Comparison of ENCODE assay signal across 21 mouse cellular contexts in the genomic region with DNA sequence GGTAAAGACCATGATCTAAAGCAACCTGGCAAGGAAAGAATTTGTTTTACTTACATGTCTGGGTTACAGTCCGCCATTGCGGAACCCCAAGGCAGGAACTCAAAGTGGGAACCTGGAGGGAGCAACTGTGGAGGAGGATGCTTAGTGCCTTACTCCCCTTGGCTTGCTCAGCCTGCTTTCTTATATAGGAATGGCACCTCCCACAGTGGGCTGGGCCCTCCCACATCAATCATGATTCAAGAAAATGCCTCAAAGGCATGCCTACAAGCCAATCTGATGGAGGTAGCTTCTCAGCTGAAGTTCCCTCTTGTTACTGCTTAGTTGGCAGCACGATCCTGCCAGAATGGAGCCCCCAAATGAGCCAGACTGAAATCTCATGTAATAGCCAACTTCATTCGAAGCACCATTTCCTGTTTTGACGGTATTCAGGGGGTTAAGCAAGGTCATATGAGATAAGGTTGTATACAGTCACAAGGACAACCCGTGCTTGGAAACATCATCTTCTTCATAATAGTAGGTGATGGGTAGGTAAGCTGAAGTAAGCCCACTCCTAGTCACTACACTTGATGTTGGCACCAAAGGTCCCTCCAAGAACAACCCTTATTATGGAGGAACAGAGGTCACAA.
"Had no signal": no experiment of that assay in that cellular context is flagged by ENCODE, and none has a peak within 500 bp of the region (broad histone marks: within the 10 kb centered on the region; RNA-seq: fewer than 3 reads in every experiment).

No protein-coding gene starts in this region.

- H3K27me3 ChIP-seq: kidney, embryonic 15.5 days; limb, embryonic 12.5 days; limb, embryonic 15.5 days had no signal

- H3K9me3 ChIP-seq: kidney, embryonic 15.5 days; limb, embryonic 12.5 days; limb, embryonic 15.5 days had no signal

- H3K4me3 ChIP-seq: kidney, embryonic 15.5 days; left cerebral cortex, adult 2 months; limb, embryonic 12.5 days; limb, embryonic 15.5 days had no signal

- DNase-seq: kidney, adult 8-10 months; kidney, postnatal 10 days; kidney, postnatal 36 days; layer of hippocampus, postnatal 36 days; left cerebral cortex, postnatal 4 days; liver, postnatal 0 days; lung, embryonic 14.5 days; midbrain, embryonic 14.5 days; right cerebral cortex, postnatal 14 days; right cerebral cortex, postnatal 4 days; thymus, adult 2 months; thymus, postnatal 14 days had no signal

- H3K9ac ChIP-seq: kidney, embryonic 15.5 days; limb, embryonic 12.5 days; limb, embryonic 15.5 days; liver, embryonic 14.5 days; liver, postnatal 0 days; lung, embryonic 14.5 days had no signal

- H3K4me1 ChIP-seq: kidney, embryonic 15.5 days; limb, embryonic 12.5 days; limb, embryonic 15.5 days had no signal

- H3K27ac ChIP-seq: kidney, embryonic 15.5 days; left cerebral cortex, adult 2 months; limb, embryonic 12.5 days; limb, embryonic 15.5 days; liver, embryonic 14.5 days; macrophage; stomach, postnatal 0 days had no signal

- H3K36me3 ChIP-seq: kidney, embryonic 15.5 days; limb, embryonic 12.5 days; limb, embryonic 15.5 days had no signal

- H3K4me2 ChIP-seq: kidney, embryonic 15.5 days; limb, embryonic 12.5 days; limb, embryonic 15.5 days; liver, embryonic 11.5 days; lung, embryonic 14.5 days had no signal

- ATAC-seq: liver, postnatal 0 days; lung, postnatal 0 days had no signal
